Mouse (Mus musculus) v-Abl transformed pro-B cells (cell line): ENCODE data around the gene AV320801.
"Not testable (repeated sequence)": the region's sequence is repeated elsewhere in the genome, so short reads cannot be mapped to it uniquely, and the experiment has no call there.

Experiments
- in situ Hi-C, 2 experiments: fragments of 400-800 bp; cut with MboI; formaldehyde crosslinking; loops; one replicate each; pipeline ENCODE4 v1.15.1; 2025; ENCODE audit not compliant: unreplicated experiment in 2 of 2

Gene AV320801

GRCm38 (mm10) chrX:135494288-135494687, at the start of gene AV320801:
TSS of gene AV320801 (plus strand) at chrX:135494588.
- in situ Hi-C loops: not testable (repeated sequence)

GRCm38 (mm10) chrX:135464160-135464559, 30.2 kb upstream of the AV320801 start:
- in situ Hi-C loops: not testable (repeated sequence)

GRCm38 (mm10) chrX:135481902-135482301, 12.5 kb upstream of the AV320801 start:
- in situ Hi-C loops: not testable (repeated sequence)

GRCm38 (mm10) chrX:135483183-135483582, 11.2 kb upstream of the AV320801 start:
- in situ Hi-C loops: not testable (repeated sequence)
